Mouse (Mus musculus): ENCODE data around the gene Neu2.

DNA sequence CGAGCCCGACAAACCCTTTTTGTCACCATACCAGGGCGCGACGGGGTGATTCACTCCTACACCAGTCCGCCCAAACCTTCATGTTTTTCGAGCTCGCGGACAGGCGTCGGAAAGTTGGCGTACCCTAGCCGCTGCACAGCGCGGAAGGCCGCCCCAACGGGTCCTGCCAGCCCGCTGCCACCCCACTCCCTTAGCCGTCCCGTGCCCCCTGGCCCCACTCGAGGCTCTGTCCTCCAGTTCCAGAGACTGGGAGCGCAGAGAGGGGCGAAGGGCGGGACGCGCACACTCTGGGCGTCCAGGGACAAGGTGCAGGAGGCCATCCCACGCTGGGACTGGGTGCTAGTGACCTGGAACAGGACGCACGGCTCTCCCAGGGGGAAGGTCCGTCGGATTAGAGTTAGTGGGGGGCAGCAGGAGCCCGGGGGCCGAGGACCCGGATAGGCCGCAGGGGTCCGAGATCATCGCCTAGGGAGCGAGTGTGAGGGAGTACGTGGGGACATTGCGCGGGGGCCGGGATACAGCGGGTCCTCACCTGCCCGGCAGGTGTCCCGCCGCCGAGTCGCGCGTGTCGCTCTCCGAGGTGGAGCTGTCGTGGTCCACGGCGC, at the start of gene Neu2:
- no peak for TF ChIP-seq CTCF (IDR thresholded peaks at IDR 0.05; ENCODE audit: borderline replicate concordance, extremely low read depth, insufficient read depth, insufficient read length)
- TF ChIP-seq POLR2A (IDR thresholded peaks at IDR 0.05; ENCODE audit: borderline replicate concordance, extremely low read depth, insufficient read depth, insufficient read length, poor library complexity, severe bottlenecking): no peak

Data from brain, embryonic 14.5 days (tissue).